Mouse (Mus musculus): ENCODE results near the gene Ppp1r9a. TPM values are rescaled to one million over a fixed set of nuclear protein-coding genes. Genes with fewer than 3 reads are reported as not detected.

Ppp1r9a gene
- total and polyA plus RNA-seq, 3 experiments = 0.03 TPM; not detected in 2

DNA sequence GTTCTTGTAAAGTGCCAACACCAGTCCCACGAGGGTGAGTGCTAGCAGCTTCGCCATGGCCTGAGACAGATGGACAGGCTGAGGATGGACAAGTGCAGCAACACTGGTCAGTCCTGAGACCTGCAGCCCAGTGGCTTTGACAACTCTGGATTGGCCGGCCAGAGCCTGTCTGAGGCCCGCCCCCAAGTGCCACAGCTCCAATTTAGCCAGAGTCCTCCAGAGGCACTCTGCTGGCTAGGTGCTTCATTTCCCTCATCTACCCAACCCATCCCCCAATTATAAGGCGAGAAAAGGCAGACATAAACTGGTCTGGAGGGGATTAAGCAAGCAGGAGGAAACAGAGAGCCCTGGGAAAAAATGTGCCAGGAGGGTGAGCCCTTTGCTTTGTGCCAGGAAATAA is 291.0 kb downstream of the Ppp1r9a start, which contains the start of gene Pon1:
Gene Pon1 (minus strand): TSS at position 254 of the 400 bp plus-strand sequence.
- H3K4me3 ChIP-seq (ENCODE audit: control insufficient read depth in 1 of 2, insufficient read depth in 1 of 2, low read depth in 2 of 2, low read length in 2 of 2) = no peak within 1 kb of the TSS
- TF ChIP-seq HCFC1 (IDR thresholded peaks at IDR 0.05; ENCODE audit: low read depth, low read length) (no peak), ELF1 (IDR thresholded peaks at IDR 0.05; ENCODE audit: low read depth, low read length) (no peak), CTCF (IDR thresholded peaks at IDR 0.05 in 2 of 3, conservative IDR thresholded peaks at IDR 0.05 in 1 of 3; ENCODE audit: control insufficient read depth in 1 of 3, insufficient read depth in 1 of 3, low read depth in 2 of 3, low read length in 3 of 3, poor library complexity in 1 of 3, severe bottlenecking in 1 of 3) (no peak), MXI1 (IDR thresholded peaks at IDR 0.05; ENCODE audit: low read depth, low read length) (no peak), NELFE (IDR thresholded peaks at IDR 0.05; ENCODE audit: low read depth, low read length) (no peak), POLR2AphosphoS2 (IDR thresholded peaks at IDR 0.05; ENCODE audit: low read length) (no peak), SMC3 (IDR thresholded peaks at IDR 0.05; ENCODE audit: low read depth, low read length) (no peak), MAFK (IDR thresholded peaks at IDR 0.05; ENCODE audit: borderline replicate concordance, low read depth, low read length) (no peak), ZC3H11A (IDR thresholded peaks at IDR 0.05; ENCODE audit: low read depth, low read length) (no peak), ZMIZ1 (IDR thresholded peaks at IDR 0.05; ENCODE audit: low read depth, low read length) (no peak), MYB (IDR thresholded peaks at IDR 0.05; ENCODE audit: low read depth, low read length) (no peak), SIN3A (IDR thresholded peaks at IDR 0.05; ENCODE audit: low read length) (no peak), GATA1 (IDR thresholded peaks at IDR 0.05; ENCODE audit: low read depth, low read length) (no peak), TCF12 (IDR thresholded peaks at IDR 0.05; ENCODE audit: low read depth, low read length) (no peak), TAL1 (IDR thresholded peaks at IDR 0.05; ENCODE audit: low read length) (no peak), NRF1 (IDR thresholded peaks at IDR 0.05; ENCODE audit: insufficient read depth, low read depth, low read length, poor library complexity, severe bottlenecking) (no peak), BHLHE40 (IDR thresholded peaks at IDR 0.05; ENCODE audit: borderline replicate concordance, low read depth, low read length) (no peak)
- no peaks in the 10 kb centered on the region for H3K4me1 ChIP-seq (ENCODE audit: control insufficient read depth in 1 of 2, insufficient read depth in 2 of 2, low read length in 2 of 2)
- H3K9ac ChIP-seq (ENCODE audit: control insufficient read depth, low read depth, low read length, poor library complexity, severe bottlenecking) = no peak within 1 kb of the TSS
- no peaks in the 10 kb centered on the region for H3K9me3 ChIP-seq (replicated peaks; ENCODE audit: insufficient read depth, low read length)
- no peaks in the 10 kb centered on the region for H3K79me2 ChIP-seq (ENCODE audit: control insufficient read depth, insufficient read depth, low read length, poor library complexity)
- peaks cover 0 to 7% of the 10 kb centered on the region in 2 experiments; a peak in 3 of 4 replicates for H3K27me3 ChIP-seq (ENCODE audit: control insufficient read depth in 1 of 2, insufficient read depth in 2 of 2, low read length in 2 of 2)
- H3K27ac ChIP-seq (ENCODE audit: control insufficient read depth, low read depth, low read length) = no peak within 1 kb of the TSS
- DNase-seq (ENCODE audit: low read depth, low spot score) = no peak
- H3K36me3 ChIP-seq (ENCODE audit: control insufficient read depth in 1 of 2, insufficient read depth in 2 of 2, low read length in 2 of 2) = no peaks in the 10 kb centered on the region

DNA sequence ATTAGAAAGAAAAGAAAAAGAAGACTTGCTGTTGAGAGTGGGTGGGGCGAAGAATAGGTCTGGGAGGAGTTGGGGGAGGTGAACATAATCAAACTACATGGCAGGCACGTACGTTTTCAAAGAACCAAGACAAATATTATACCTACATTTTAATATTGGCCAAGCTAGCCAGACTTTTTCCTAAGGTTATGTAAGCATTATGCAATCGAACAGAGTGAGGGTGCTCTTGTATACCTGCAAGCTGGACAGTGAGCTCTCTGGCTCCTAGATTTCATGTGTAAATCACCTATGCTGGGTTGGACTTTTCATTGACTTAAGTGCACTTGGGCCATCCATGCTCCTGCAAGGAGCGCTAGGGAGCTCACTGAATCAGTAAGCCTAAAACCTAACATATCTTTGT is 295.9 kb downstream of the Ppp1r9a start:
- no peak overlapping the region for H3K9ac ChIP-seq (ENCODE audit: control insufficient read depth, low read depth, low read length, poor library complexity, severe bottlenecking)
- H3K36me3 ChIP-seq (ENCODE audit: control insufficient read depth in 1 of 2, insufficient read depth in 2 of 2, low read length in 2 of 2) = no peaks in the 10 kb centered on the region
- no peak for DNase-seq (ENCODE audit: low read depth, low spot score)
- no peaks in the 10 kb centered on the region for H3K4me1 ChIP-seq (ENCODE audit: control insufficient read depth in 1 of 2, insufficient read depth in 2 of 2, low read length in 2 of 2)
- no peak overlapping the region for H3K27ac ChIP-seq (ENCODE audit: control insufficient read depth, low read depth, low read length)
- no peak overlapping the region for H3K4me3 ChIP-seq (ENCODE audit: control insufficient read depth in 1 of 2, insufficient read depth in 1 of 2, low read depth in 2 of 2, low read length in 2 of 2)
- H3K27me3 ChIP-seq (ENCODE audit: control insufficient read depth in 1 of 2, insufficient read depth in 2 of 2, low read length in 2 of 2) = peaks cover 0 to 4% of the 10 kb centered on the region in 2 experiments; a peak in 2 of 4 replicates
- no peaks in the 10 kb centered on the region for H3K9me3 ChIP-seq (replicated peaks; ENCODE audit: insufficient read depth, low read length)
- H3K79me2 ChIP-seq (ENCODE audit: control insufficient read depth, insufficient read depth, low read length, poor library complexity) = no peaks in the 10 kb centered on the region
- TF ChIP-seq POLR2A (IDR thresholded peaks at IDR 0.05; ENCODE audit: control insufficient read depth in 1 of 2, insufficient read depth in 1 of 2, low read depth in 1 of 2, low read length in 2 of 2, poor library complexity in 1 of 2) = no peak
- TF ChIP-seq NELFE (IDR thresholded peaks at IDR 0.05; ENCODE audit: low read depth, low read length) = no peak
- TF ChIP-seq TCF12 (IDR thresholded peaks at IDR 0.05; ENCODE audit: low read depth, low read length) = no peak
- TF ChIP-seq ZNF384 (IDR thresholded peaks at IDR 0.05; ENCODE audit: low read depth, low read length) = no peak
- no peak for TF ChIP-seq MAZ (IDR thresholded peaks at IDR 0.05; ENCODE audit: low read depth, low read length)
- no peak for TF ChIP-seq KAT2A (conservative IDR thresholded peaks at IDR 0.05; ENCODE audit: low read depth, low read length)
- no peak for TF ChIP-seq BHLHE40 (IDR thresholded peaks at IDR 0.05; ENCODE audit: borderline replicate concordance, low read depth, low read length)
- no peak for TF ChIP-seq ZKSCAN1 (IDR thresholded peaks at IDR 0.05; ENCODE audit: low read depth, low read length)
- no peak for TF ChIP-seq ZMIZ1 (IDR thresholded peaks at IDR 0.05; ENCODE audit: low read depth, low read length)
